Mouse (Mus musculus): ENCODE measurements around the gene Adm. TPM values are rescaled to one million over a fixed set of nuclear protein-coding genes. Genes with fewer than 3 reads are reported as not detected.
"Not testable (repeated sequence)": the region's sequence is repeated elsewhere in the genome, so short reads cannot be mapped to it uniquely, and the experiment has no call there.

Adm gene
- polyA plus RNA-seq, 1 experiment from 2014 or later: 12.5 TPM

DNA sequence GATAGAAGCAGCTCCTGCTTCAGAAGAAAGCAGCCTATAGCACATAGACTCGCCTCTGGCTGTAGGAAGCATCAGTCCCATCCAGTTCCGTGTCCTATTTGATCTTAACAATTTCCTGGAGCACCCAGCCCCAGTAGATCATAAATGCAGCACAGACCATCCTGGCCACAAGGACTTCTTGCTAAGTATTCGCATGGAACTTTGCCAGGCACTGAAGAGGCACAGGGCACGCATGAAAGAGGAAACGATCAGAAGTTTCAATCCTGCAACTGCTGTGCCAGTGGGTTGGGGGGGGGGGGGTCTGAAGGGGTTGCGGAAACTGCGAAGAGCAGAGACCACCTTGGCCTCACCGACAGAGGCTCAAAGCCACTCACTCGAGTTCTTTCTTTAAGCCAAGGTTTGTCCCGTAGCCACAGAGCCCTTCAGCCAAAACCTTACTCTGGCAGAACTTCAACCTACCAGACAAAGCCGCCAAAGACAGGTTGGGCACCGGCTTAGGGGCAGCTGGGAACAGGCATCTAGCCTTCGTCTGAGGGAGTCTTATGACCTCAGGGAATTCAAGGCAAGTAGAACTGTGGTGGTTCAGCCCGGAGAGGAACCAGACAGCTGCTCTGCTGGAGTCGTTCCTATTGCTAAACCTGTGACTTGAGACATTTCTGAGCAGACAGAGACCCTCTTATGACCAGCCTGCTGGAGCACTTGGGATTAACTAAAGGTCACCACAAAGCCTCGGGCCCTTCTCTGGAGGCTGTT lies 3.9 kb downstream of the Adm start:
- WGBS: 82% methylated on average over 16 of the region's 16 CpGs
- H3K4me2 ChIP-seq: peak overlapping the region; percentile 90; the same call in 1 of the 2 replicates
- no peak overlapping the region for H3K27ac ChIP-seq
- peaks cover 50% of the 10 kb centered on the region for H3K27me3 ChIP-seq
- H3K9ac ChIP-seq: no peak overlapping the region
- H3K9me3 ChIP-seq (replicated peaks): no peaks in the 10 kb centered on the region
- no peak for ATAC-seq (replicated peaks; ENCODE audit: low FRiP score)
- H3K4me3 ChIP-seq (replicated peaks): no peak overlapping the region
- no peaks in the 10 kb centered on the region for H3K36me3 ChIP-seq
- peaks cover 45% of the 10 kb centered on the region for H3K4me1 ChIP-seq

DNA sequence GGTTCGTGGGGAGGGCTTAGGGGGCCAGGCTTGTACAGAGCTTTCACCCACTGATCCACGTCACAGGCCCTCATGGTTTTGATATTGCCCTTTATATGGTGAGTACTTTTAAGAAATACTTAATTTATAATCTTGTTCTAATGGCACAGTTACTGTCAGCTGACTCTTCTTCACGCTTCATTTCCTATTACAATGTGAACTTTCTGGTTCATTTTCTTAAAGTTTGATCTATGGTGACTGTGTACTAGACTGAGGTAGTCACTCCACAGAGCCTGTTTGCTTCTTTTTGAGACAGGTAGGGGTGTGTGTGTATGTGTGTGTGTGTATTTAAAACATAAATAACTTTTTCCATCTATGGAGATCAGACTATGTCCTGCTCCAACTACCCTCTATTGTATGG lies 8.5 kb downstream of the Adm start:
- ATAC-seq (replicated peaks; ENCODE audit: low FRiP score): no peak
- WGBS: 73% methylated on average over 3 of the region's 3 CpGs

GRCm38 (mm10) chr7:110636559-110636958 lies 9.1 kb downstream of the Adm start:
- no peak overlapping the region for H3K4me3 ChIP-seq (replicated peaks)
- ATAC-seq (replicated peaks; ENCODE audit: low FRiP score): no peak
- 56% methylated on average over 1 of the region's 1 CpGs for WGBS

More for the DNA sequence above, 8.5 kb downstream of the Adm start:
- no peak overlapping the region for H3K27ac ChIP-seq
- H3K36me3 ChIP-seq: no peaks in the 10 kb centered on the region
- H3K9me3 ChIP-seq (replicated peaks): no peaks in the 10 kb centered on the region
- no peak overlapping the region for H3K4me3 ChIP-seq (replicated peaks)
- H3K4me1 ChIP-seq: peaks cover 10% of the 10 kb centered on the region
- H3K27me3 ChIP-seq: peaks cover 10% of the 10 kb centered on the region
- no peak overlapping the region for H3K9ac ChIP-seq
- H3K4me2 ChIP-seq: no peak overlapping the region

DNA sequence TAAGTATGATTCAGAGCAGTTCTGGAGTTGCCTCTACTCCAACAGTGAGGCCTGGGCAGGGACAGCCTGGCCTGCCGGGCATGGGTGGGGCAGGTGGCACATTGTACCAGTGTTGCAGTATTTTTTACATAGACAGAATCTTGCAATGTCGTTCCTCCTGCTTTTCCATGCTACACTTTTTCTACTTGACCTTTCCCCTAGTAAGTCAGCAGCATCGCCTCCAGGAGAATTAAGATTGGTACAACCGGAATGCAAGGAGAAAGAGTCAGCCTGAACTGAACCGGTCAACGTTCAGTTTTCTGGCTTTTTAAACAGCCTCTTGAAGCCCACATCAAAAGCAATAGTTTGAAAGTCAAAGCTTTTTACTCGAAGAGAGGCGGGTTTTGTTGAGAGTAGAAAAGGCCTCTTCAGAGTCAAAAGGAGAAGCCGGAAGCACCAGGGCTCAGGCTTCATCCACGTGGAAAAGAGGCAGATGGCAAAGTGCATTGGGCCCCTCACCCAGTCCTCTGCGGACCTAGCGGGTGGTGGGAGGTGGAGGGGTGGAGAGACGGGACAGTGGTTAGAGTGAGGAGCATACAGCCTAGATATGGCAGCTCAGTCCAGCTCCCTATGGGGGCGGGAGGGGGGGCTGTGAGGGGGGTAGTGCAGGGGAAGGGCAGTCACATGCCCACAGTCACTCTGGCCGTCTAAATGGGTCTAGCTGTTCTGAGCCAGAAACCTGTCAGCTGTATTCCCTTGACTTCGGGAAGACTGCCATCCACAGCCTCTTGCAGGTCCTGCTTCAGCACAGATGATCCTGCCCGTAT lies 11.0 kb downstream of the Adm start:
- 0 out of 2 replicates have a peak, but pooled peaks have one; percentile 18 for ATAC-seq (replicated peaks; ENCODE audit: low FRiP score)
- 53% methylated on average over 17 of the region's 17 CpGs for WGBS
- Histone ChIP-seq H3K4me3 (replicated peaks) (no peak overlapping the region), H3K4me2 (no peak overlapping the region), H3K9ac (no peak overlapping the region), H3K27ac (0 out of 2 replicates have a peak overlapping the region, but pooled peaks have one; percentile 7), H3K36me3 (no peaks in the 10 kb centered on the region), H3K27me3 (no peaks in the 10 kb centered on the region), H3K4me1 (peaks cover 16% of the 10 kb centered on the region; the same call in 1 of the 2 replicates), H3K9me3 (replicated peaks) (no peaks in the 10 kb centered on the region)

More at GRCm38 (mm10) chr7:110636559-110636958, 9.1 kb downstream of the Adm start:
- Histone ChIP-seq H3K27ac (no peak overlapping the region), H3K9ac (no peak overlapping the region), H3K9me3 (replicated peaks) (no peaks in the 10 kb centered on the region), H3K4me2 (no peak overlapping the region), H3K27me3 (peaks cover 5% of the 10 kb centered on the region), H3K4me1 (peaks cover 9% of the 10 kb centered on the region; the same call in 1 of the 2 replicates), H3K36me3 (no peaks in the 10 kb centered on the region)

DNA sequence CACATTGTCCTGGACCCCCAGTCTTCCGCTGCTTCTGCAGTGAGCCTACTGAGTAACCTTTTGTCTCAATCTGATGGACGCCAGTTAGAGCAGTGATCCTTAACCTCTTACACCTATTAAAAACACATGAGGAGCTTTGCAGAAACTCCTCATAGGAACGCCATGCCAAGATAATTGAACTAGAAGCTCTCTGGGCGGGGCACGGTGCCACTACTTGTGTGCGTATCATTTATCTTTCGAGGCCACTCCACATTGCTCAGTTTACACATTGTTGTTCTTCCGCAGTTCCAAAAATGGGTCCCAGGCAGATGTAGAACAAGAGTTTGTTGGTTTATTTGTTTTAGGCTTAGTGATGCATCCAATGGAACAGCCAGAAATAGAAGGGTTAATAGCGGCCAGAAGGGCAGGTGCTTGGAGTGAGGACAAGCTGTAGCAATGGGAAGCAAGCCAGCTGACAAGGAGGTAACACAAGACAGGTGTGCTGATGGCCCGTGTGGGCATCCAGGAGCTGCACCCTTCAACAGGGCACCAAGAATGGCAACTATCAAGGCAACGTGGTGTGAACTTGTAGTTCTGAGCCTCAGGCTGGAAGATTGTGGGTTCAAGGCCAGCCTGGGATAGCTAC lies 11.9 kb downstream of the Adm start:
- Histone ChIP-seq H3K4me1 (peaks cover 20% of the 10 kb centered on the region; the same call in 1 of the 2 replicates), H3K36me3 (no peaks in the 10 kb centered on the region), H3K9me3 (replicated peaks) (no peaks in the 10 kb centered on the region), H3K4me3 (replicated peaks) (no peak overlapping the region), H3K27ac (no peak overlapping the region), H3K4me2 (no peak overlapping the region), H3K9ac (no peak overlapping the region), H3K27me3 (no peaks in the 10 kb centered on the region)
- no peak for ATAC-seq (replicated peaks; ENCODE audit: low FRiP score)
- 83% methylated on average over 11 of the region's 11 CpGs for WGBS

DNA sequence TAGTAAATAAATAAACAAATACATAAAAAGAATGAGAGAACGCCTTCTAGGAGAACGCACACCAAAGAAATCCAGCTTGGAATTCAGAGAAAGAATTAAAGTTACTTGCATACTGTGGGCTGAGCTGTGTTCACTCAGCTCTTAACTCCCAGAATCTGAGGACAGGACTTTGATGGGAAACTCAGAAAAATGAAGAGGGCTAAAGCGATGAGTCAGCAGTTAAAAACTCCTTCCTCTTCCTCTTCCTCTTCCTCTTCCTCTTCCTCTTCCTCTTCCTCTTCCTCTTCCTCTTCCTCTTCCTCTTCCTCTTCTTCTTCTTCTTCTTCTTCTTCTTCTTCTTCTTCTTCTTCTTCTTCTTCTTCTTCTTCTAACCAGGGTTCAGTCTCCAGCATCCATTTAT lies 12.5 kb downstream of the Adm start:
- not testable (repeated sequence) for H3K4me2 ChIP-seq; H3K9me3 ChIP-seq (replicated peaks); H3K27me3 ChIP-seq; H3K36me3 ChIP-seq; H3K9ac ChIP-seq; H3K4me3 ChIP-seq (replicated peaks); ATAC-seq (replicated peaks; ENCODE audit: low FRiP score); H3K27ac ChIP-seq
- peaks cover 23% of the 10 kb centered on the region for H3K4me1 ChIP-seq
- WGBS: 98% methylated on average over 3 of the region's 3 CpGs

GRCm38 (mm10) chr7:110645311-110645710 lies 17.9 kb downstream of the Adm start:
- Histone ChIP-seq H3K9ac (no peak overlapping the region), H3K4me1 (peaks cover 34% of the 10 kb centered on the region), H3K27me3 (no peaks in the 10 kb centered on the region), H3K9me3 (replicated peaks) (no peaks in the 10 kb centered on the region), H3K27ac (no peak overlapping the region), H3K36me3 (no peaks in the 10 kb centered on the region), H3K4me2 (no peak overlapping the region), H3K4me3 (replicated peaks) (no peak overlapping the region)
- WGBS: 74% methylated on average over 5 of the region's 5 CpGs
- no peak; the same call in 1 of the 2 replicates for ATAC-seq (replicated peaks; ENCODE audit: low FRiP score)

DNA sequence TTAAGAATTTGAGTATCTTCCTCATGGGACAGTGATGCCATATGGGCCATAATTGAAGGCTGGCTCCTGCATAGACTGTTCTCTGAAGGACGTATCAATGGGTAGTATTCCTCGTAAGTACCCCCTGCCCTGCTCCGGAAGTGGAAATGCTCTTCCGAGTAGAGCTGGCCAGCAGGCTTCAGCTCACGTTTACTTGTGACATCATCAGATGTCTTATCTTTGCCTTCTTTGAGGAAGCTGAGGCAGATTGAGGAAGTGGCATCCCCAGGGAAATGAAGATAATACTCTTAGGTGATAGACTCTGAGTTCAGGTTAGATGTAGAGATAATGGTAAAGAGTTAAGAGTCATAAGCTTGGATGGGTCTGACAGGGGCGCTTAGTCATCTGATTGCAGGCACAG lies 18.4 kb downstream of the Adm start:
- Histone ChIP-seq H3K9me3 (replicated peaks) (no peaks in the 10 kb centered on the region), H3K4me1 (peaks cover 34% of the 10 kb centered on the region), H3K9ac (no peak overlapping the region), H3K4me2 (no peak overlapping the region), H3K4me3 (replicated peaks) (no peak overlapping the region), H3K27me3 (no peaks in the 10 kb centered on the region), H3K27ac (no peak overlapping the region), H3K36me3 (no peaks in the 10 kb centered on the region)
- 76% methylated on average over 6 of the region's 6 CpGs for WGBS
- no peak for ATAC-seq (replicated peaks; ENCODE audit: low FRiP score)

GRCm38 (mm10) chr7:110646611-110647407 lies 19.3 kb downstream of the Adm start:
- no peak for ATAC-seq (replicated peaks; ENCODE audit: low FRiP score)
- Histone ChIP-seq H3K4me2 (no peak overlapping the region), H3K4me3 (replicated peaks) (no peak overlapping the region), H3K9ac (no peak overlapping the region), H3K4me1 (peaks cover 34% of the 10 kb centered on the region), H3K27ac (no peak overlapping the region), H3K9me3 (replicated peaks) (no peaks in the 10 kb centered on the region), H3K36me3 (no peaks in the 10 kb centered on the region), H3K27me3 (no peaks in the 10 kb centered on the region)
- WGBS: 86% methylated on average over 8 of the region's 8 CpGs

- Histone ChIP-seq H3K4me2 (no peak overlapping the region), H3K27ac (no peak overlapping the region; the same call in 1 of the 2 replicates), H3K27me3 (no peaks in the 10 kb centered on the region), H3K9me3 (replicated peaks) (no peaks in the 10 kb centered on the region), H3K36me3 (no peaks in the 10 kb centered on the region), H3K4me1 (peaks cover 28% of the 10 kb centered on the region), H3K4me3 (replicated peaks) (no peak overlapping the region), H3K9ac (no peak overlapping the region)
- ATAC-seq (replicated peaks; ENCODE audit: low FRiP score): no peak
- 81% methylated on average over 15 of the region's 15 CpGs for WGBS
Observed at GRCm38 (mm10) chr7:110647559-110648454, 20.3 kb downstream of the Adm start.
